Mouse (Mus musculus): ENCODE measurements around the gene Tnc.

The Tnc gene

GRCm38 (mm10) chr4:64046831-64047493 is at the start of gene Tnc:
Gene Tnc, minus strand, starts transcription at chr4:64047015.
- no peak for DNase-seq (ENCODE audit: low read depth)

- no peak for DNase-seq (ENCODE audit: low read depth)
Observed at GRCm38 (mm10) chr4:64094221-64094620, 47.4 kb upstream of the Tnc start.

- DNase-seq (ENCODE audit: low read depth): no peak
Observed at GRCm38 (mm10) chr4:64092857-64093256, 46.0 kb upstream of the Tnc start.

GRCm38 (mm10) chr4:64089378-64089777 is 42.6 kb upstream of the Tnc start:
- no peak for DNase-seq (ENCODE audit: low read depth)

GRCm38 (mm10) chr4:64087675-64088074 is 40.9 kb upstream of the Tnc start:
- DNase-seq (ENCODE audit: low read depth): no peak

- DNase-seq (ENCODE audit: low read depth): no peak
Observed at GRCm38 (mm10) chr4:64085993-64086567, 39.3 kb upstream of the Tnc start.

- DNase-seq (ENCODE audit: low read depth): no peak
Observed at GRCm38 (mm10) chr4:64083858-64084257, 37.0 kb upstream of the Tnc start.

- DNase-seq (ENCODE audit: low read depth): no peak
Observed at GRCm38 (mm10) chr4:64078029-64078619, 31.3 kb upstream of the Tnc start.

- no peak for DNase-seq (ENCODE audit: low read depth)
Observed at GRCm38 (mm10) chr4:64076349-64077025, 29.7 kb upstream of the Tnc start.

- DNase-seq (ENCODE audit: low read depth): no peak
Observed at GRCm38 (mm10) chr4:64074725-64075124, 27.9 kb upstream of the Tnc start.

GRCm38 (mm10) chr4:64067394-64067793 is 20.6 kb upstream of the Tnc start:
- DNase-seq (ENCODE audit: low read depth): no peak

- no peak for DNase-seq (ENCODE audit: low read depth)
Observed at GRCm38 (mm10) chr4:64065266-64065665, 18.5 kb upstream of the Tnc start.

GRCm38 (mm10) chr4:64058856-64059231 is 12.0 kb upstream of the Tnc start:
- no peak for DNase-seq (ENCODE audit: low read depth)

GRCm38 (mm10) chr4:64058048-64058855 is 11.4 kb upstream of the Tnc start:
- DNase-seq (ENCODE audit: low read depth): no peak

GRCm38 (mm10) chr4:64048177-64048576 is 1.4 kb upstream of the Tnc start:
- DNase-seq (ENCODE audit: low read depth): no peak

GRCm38 (mm10) chr4:64043893-64044292 is 2.9 kb downstream of the Tnc start:
- no peak for DNase-seq (ENCODE audit: low read depth)

- DNase-seq (ENCODE audit: low read depth): no peak
Observed at GRCm38 (mm10) chr4:64043371-64043770, 3.4 kb downstream of the Tnc start.

- DNase-seq (ENCODE audit: low read depth): no peak
Observed at GRCm38 (mm10) chr4:64039091-64039490, 7.7 kb downstream of the Tnc start.

GRCm38 (mm10) chr4:64037513-64037912 is 9.3 kb downstream of the Tnc start:
- no peak for DNase-seq (ENCODE audit: low read depth)

GRCm38 (mm10) chr4:64034724-64035123 is 12.1 kb downstream of the Tnc start:
- no peak for DNase-seq (ENCODE audit: low read depth)

GRCm38 (mm10) chr4:64033191-64033590 is 13.6 kb downstream of the Tnc start:
- DNase-seq (ENCODE audit: low read depth): no peak

- no peak for DNase-seq (ENCODE audit: low read depth)
Observed at GRCm38 (mm10) chr4:64029486-64029885, 17.3 kb downstream of the Tnc start.

All from c-Kit-positive CD71-positive TER-119-negative erythroid progenitor cells, embryonic 14.5 days (primary cell).